Mouse (Mus musculus): Measurements from ENCODE around the gene Adam22.

DNA sequence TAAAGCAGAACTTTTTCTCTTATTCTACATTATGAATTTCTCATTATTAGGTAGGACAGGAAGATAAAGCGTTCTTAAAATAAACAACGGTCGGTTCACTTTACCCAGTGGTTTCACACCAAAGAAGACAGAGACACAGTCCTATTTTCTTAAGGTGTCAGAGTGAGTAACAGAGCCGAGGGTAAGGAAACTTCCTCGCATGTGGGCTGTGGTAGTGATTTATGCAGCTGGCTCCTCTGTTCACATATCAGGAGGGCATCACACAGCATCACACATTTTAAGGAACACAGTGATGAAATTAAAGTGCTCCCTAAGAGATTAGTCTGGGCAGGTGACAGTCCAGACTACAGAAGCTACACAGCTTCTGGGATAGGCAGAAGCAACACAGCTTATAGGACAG lies 83.8 kb downstream of the Adam22 start:
- TF ChIP-seq GATA1 (IDR thresholded peaks at IDR 0.05; ENCODE audit: borderline replicate concordance, low read length) (no peak), CTCF (IDR thresholded peaks at IDR 0.05; ENCODE audit: low read depth, low read length) (no peak), TAL1 (conservative IDR thresholded peaks at IDR 0.05; ENCODE audit: low read depth, low read length) (no peak), POLR2AphosphoS5 (IDR thresholded peaks at IDR 0.05; ENCODE audit: insufficient replicate concordance, low read depth, low read length) (no peak)

Measured in G1E (cell line).